1 mouse cellular context compared by ENCODE assay signal in genomic region chr11:4186486-4187317, GRCm38 (mm10).
TF ChIP-seq lines count a peak whose summit lies in the region.

TSS of gene Tbc1d10a (plus strand) at chr11:4186789.

TF ChIP-seq in MEL, 35 proteins besides CTCF, POLR2A, EP300 and RAD21 (continued from another document):
- TF ChIP-seq KAT2A (conservative IDR thresholded peaks at IDR 0.05; ENCODE audit: low read depth, low read length) (peak; percentile 45; the same call in 1 of the 2 replicates), NELFE (IDR thresholded peaks at IDR 0.05; ENCODE audit: low read depth, low read length) (peak; percentile 91), POLR2AphosphoS2 (IDR thresholded peaks at IDR 0.05; ENCODE audit: low read length) (peak; percentile 88), RCOR1 (IDR thresholded peaks at IDR 0.05; ENCODE audit: low read depth, low read length) (no peak), USF1 (IDR thresholded peaks at IDR 0.05; ENCODE audit: low read depth, low read length) (peak; percentile 61)
TF ChIP-seq in MEL: peak in this region for 15.
